Mouse (Mus musculus) E14TG2a.4 (cell line): ENCODE measurements around the gene Atp5e.

ENCODE experiments used
- CTCF ChIP-seq: conservative IDR thresholded peaks from 2 replicates; pipeline ENCODE4 v1.5.1; 2014; ENCODE audit warnings: low read length
- NANOG ChIP-seq: IDR thresholded peaks from 2 replicates; pipeline ENCODE4 v1.6.1; 2014; ENCODE audit warnings: borderline replicate concordance, low read length, mixed read lengths

GRCm38 (mm10) chr2:174428076-174428835, 35.6 kb downstream of the Atp5e start:
- TF ChIP-seq CTCF: no peak
- no peak for TF ChIP-seq NANOG
